Mouse (Mus musculus): Measurements from ENCODE around the gene Gorasp2.

DNA sequence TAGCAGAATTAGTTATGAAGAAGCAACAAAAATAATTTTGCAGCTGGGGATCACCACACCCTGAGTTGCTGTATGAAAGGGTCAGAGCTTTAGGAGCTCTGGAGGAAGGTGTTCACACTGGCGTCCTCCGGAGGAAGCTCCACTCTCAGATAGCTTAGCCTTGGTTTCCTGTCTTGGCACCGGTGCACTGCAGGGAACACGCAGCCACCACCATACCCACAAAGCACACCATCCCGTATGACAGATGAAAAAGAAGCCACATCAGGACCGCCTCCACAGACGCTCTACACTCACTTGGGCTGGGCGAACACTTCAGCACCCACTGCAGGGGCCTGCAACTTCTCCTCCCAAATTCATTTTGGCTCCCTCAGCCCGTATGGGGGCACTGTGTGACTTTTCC is 40.2 kb downstream of the Gorasp2 start:
- TF ChIP-seq CTCF (IDR thresholded peaks at IDR 0.05; ENCODE audit: control insufficient read depth, insufficient read depth, insufficient replicate concordance, low read depth, low read length) (no peak), POLR2A (IDR thresholded peaks at IDR 0.05; ENCODE audit: control insufficient read depth, low read depth, low read length) (no peak)

All from testis, adult 2 months (tissue).